Mouse (Mus musculus): ENCODE data around the gene Cmtm7. TPM values are rescaled to one million over a fixed set of nuclear protein-coding genes. Genes with fewer than 3 reads are reported as not detected.

Cmtm7 gene
- polyA plus RNA-seq, 1 experiment from 2014 or later = 86.6 TPM

DNA sequence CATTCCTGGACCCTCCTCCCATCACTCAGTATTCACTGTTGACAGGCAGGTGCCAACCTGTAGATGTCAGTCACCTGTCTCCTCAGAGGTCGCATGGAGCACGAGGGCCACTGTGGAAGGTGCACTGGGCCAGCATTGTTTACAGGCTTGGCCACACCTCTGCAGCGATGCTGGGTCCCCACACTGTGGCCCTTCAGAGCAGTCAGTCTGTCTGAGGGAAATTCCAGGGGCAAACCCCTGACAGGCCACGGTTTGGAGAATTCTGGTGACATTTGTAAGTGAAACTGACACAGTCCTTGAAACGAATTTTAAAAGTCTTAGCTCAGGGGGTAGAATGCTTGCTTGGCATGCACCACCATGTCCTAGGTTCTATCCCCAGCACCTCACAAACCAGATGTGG lies 21.3 kb downstream of the Cmtm7 start:
- Histone ChIP-seq H3K4me3 (ENCODE audit: low read length) (no peak overlapping the region), H3K9ac (ENCODE audit: low read depth, low read length) (no peak overlapping the region), H3K9me3 (ENCODE audit: control insufficient read depth, low read length) (no peaks in the 10 kb centered on the region), H3K27ac (ENCODE audit: low read length) (no peak overlapping the region), H3K36me3 (ENCODE audit: control insufficient read depth, insufficient read depth, low read length) (no peaks in the 10 kb centered on the region; the same call in none of the 2 replicates), H3K4me1 (ENCODE audit: control insufficient read depth, insufficient read depth, low read length) (no peaks in the 10 kb centered on the region), H3K4me2 (ENCODE audit: low read depth, low read length) (no peak overlapping the region), H3K27me3 (replicated peaks; ENCODE audit: control insufficient read depth, insufficient read depth, low read length) (no peaks in the 10 kb centered on the region)
- no peak for ATAC-seq
- WGBS = 86% methylated on average over 5 of the region's 5 CpGs

DNA sequence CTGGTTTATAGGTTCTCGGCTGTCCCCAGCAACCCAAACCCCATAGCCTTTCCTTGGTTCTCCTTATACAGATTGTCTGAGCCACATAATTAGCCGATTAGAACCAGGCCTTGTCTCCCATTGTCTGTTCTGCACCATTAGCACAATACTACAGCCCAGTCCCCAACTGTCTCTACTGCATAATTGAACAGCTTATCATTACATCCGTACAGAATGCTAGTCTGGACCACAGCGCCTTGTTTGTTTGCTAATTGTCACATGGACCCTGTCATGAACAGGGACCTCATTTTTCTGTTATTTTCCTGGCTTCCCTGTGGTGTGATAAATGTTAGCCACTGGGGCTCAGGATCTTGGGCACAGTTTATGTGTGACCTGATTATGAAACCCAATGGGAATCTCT lies 21.8 kb downstream of the Cmtm7 start:
- Histone ChIP-seq H3K36me3 (ENCODE audit: control insufficient read depth, insufficient read depth, low read length) (no peaks in the 10 kb centered on the region; the same call in none of the 2 replicates), H3K4me2 (ENCODE audit: low read depth, low read length) (no peak overlapping the region), H3K9me3 (ENCODE audit: control insufficient read depth, low read length) (no peaks in the 10 kb centered on the region), H3K4me1 (ENCODE audit: control insufficient read depth, insufficient read depth, low read length) (no peaks in the 10 kb centered on the region), H3K4me3 (ENCODE audit: low read length) (no peak overlapping the region), H3K27ac (ENCODE audit: low read length) (no peak overlapping the region), H3K9ac (ENCODE audit: low read depth, low read length) (no peak overlapping the region), H3K27me3 (replicated peaks; ENCODE audit: control insufficient read depth, insufficient read depth, low read length) (no peaks in the 10 kb centered on the region)
- ATAC-seq = no peak
- WGBS = 81% methylated on average over 4 of the region's 4 CpGs

DNA sequence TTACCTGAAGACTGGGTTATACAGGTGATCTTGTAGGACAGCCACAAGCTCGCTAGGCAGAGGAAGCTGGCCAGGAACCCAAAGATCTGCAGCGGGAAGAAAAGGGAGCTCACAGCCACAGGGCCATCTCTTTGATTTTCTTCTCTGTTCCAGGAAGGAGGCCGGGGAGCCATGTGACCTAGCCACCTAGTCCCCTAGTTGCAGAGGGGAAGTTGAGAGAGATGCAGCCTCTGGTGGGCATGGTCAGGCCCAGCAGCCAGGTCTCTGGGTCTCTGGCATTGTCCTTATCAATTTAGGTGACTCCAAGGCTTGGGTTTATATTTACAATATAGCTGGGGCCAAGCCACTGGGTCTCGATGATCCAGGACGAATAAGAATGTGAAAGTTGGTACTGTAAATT lies 22.9 kb downstream of the Cmtm7 start:
- no peaks in the 10 kb centered on the region for H3K9me3 ChIP-seq (ENCODE audit: control insufficient read depth, low read length)
- WGBS = 86% methylated on average over 5 of the region's 5 CpGs
- H3K4me3 ChIP-seq (ENCODE audit: low read length) = no peak overlapping the region
- H3K27ac ChIP-seq (ENCODE audit: low read length) = no peak overlapping the region
- H3K36me3 ChIP-seq (ENCODE audit: control insufficient read depth, insufficient read depth, low read length) = no peaks in the 10 kb centered on the region; the same call in none of the 2 replicates
- no peaks in the 10 kb centered on the region for H3K27me3 ChIP-seq (replicated peaks; ENCODE audit: control insufficient read depth, insufficient read depth, low read length)
- no peak overlapping the region for H3K4me2 ChIP-seq (ENCODE audit: low read depth, low read length)
- no peak overlapping the region for H3K9ac ChIP-seq (ENCODE audit: low read depth, low read length)
- ATAC-seq = no peak
- H3K4me1 ChIP-seq (ENCODE audit: control insufficient read depth, insufficient read depth, low read length) = no peaks in the 10 kb centered on the region

- 72% methylated on average over 7 of the region's 7 CpGs for WGBS
- Histone ChIP-seq H3K36me3 (ENCODE audit: control insufficient read depth, insufficient read depth, low read length) (no peaks in the 10 kb centered on the region; the same call in none of the 2 replicates), H3K4me3 (ENCODE audit: low read length) (no peak overlapping the region), H3K4me2 (ENCODE audit: low read depth, low read length) (no peak overlapping the region), H3K27ac (ENCODE audit: low read length) (no peak overlapping the region), H3K9ac (ENCODE audit: low read depth, low read length) (no peak overlapping the region), H3K4me1 (ENCODE audit: control insufficient read depth, insufficient read depth, low read length) (peaks cover 2% of the 10 kb centered on the region; the same call in 1 of the 2 replicates), H3K27me3 (replicated peaks; ENCODE audit: control insufficient read depth, insufficient read depth, low read length) (no peaks in the 10 kb centered on the region), H3K9me3 (ENCODE audit: control insufficient read depth, low read length) (no peaks in the 10 kb centered on the region)
- no peak for ATAC-seq
These were observed 23.4 kb downstream of the Cmtm7 start for GRCm38 (mm10) chr9:114758272-114758671.

DNA sequence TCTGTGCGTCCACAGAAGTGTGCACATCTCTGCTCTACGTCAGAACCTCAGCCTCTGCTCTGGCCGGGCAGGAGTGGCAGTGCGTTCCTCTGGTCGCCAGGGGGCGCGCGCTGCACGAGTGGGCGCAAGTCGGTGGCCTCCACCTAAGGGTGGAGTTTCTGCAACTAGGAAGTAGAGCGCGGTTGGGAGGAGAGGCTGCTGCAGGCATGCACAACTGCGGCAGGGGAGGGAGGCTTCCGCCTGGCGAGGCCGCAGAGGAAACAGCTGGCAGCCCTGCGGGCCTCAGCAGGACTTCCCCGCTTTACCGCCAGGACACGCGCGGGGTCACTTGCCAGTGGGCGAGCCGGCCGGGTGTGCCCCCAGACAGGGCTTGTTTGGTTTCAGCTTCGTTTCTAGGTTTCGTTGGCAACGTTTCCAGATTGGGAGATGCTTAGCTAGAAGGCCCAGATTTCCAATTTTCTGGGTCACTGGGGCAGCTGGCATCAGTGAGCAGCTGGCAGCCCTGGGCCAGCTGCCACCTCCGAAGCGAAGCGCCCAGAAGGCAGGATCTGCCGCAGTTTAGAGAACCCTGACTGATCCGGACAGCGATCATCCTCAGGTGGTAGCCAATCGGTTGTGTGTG lies 28.7 kb downstream of the Cmtm7 start:
- no peaks in the 10 kb centered on the region for H3K27me3 ChIP-seq (replicated peaks; ENCODE audit: control insufficient read depth, insufficient read depth, low read length)
- H3K4me2 ChIP-seq (ENCODE audit: low read depth, low read length) = peak overlapping the region; percentile 86
- peaks cover 1% of the 10 kb centered on the region; the same call in 1 of the 2 replicates for H3K36me3 ChIP-seq (ENCODE audit: control insufficient read depth, insufficient read depth, low read length)
- H3K9ac ChIP-seq (ENCODE audit: low read depth, low read length) = peak overlapping the region; percentile 81
- 6% methylated on average over 36 of the region's 36 CpGs for WGBS
- peak; percentile 96 for ATAC-seq
- peaks cover 4% of the 10 kb centered on the region; the same call in 1 of the 2 replicates for H3K4me1 ChIP-seq (ENCODE audit: control insufficient read depth, insufficient read depth, low read length)
- H3K4me3 ChIP-seq (ENCODE audit: low read length) = peak overlapping the region; percentile 61
- peak overlapping the region; percentile 69 for H3K27ac ChIP-seq (ENCODE audit: low read length)
- no peaks in the 10 kb centered on the region for H3K9me3 ChIP-seq (ENCODE audit: control insufficient read depth, low read length)

GRCm38 (mm10) chr9:114752311-114752710 lies 29.3 kb downstream of the Cmtm7 start:
- no peak overlapping the region for H3K4me3 ChIP-seq (ENCODE audit: low read length)
- peaks cover 4% of the 10 kb centered on the region; the same call in 1 of the 2 replicates for H3K4me1 ChIP-seq (ENCODE audit: control insufficient read depth, insufficient read depth, low read length)
- H3K27me3 ChIP-seq (replicated peaks; ENCODE audit: control insufficient read depth, insufficient read depth, low read length) = no peaks in the 10 kb centered on the region
- no peak overlapping the region for H3K27ac ChIP-seq (ENCODE audit: low read length)
- peaks cover 7% of the 10 kb centered on the region; the same call in 1 of the 2 replicates for H3K36me3 ChIP-seq (ENCODE audit: control insufficient read depth, insufficient read depth, low read length)
- no peak overlapping the region for H3K9ac ChIP-seq (ENCODE audit: low read depth, low read length)
- ATAC-seq = no peak
- H3K4me2 ChIP-seq (ENCODE audit: low read depth, low read length) = no peak overlapping the region; the same call in 1 of the 2 replicates
- H3K9me3 ChIP-seq (ENCODE audit: control insufficient read depth, low read length) = no peaks in the 10 kb centered on the region
- 72% methylated on average over 9 of the region's 9 CpGs for WGBS

GRCm38 (mm10) chr9:114751582-114751981 lies 30.1 kb downstream of the Cmtm7 start:
- H3K4me3 ChIP-seq (ENCODE audit: low read length) = no peak overlapping the region
- 82% methylated on average over 3 of the region's 3 CpGs for WGBS
- no peak for ATAC-seq
- peaks cover 9% of the 10 kb centered on the region for H3K36me3 ChIP-seq (ENCODE audit: control insufficient read depth, insufficient read depth, low read length)
- no peaks in the 10 kb centered on the region for H3K9me3 ChIP-seq (ENCODE audit: control insufficient read depth, low read length)
- no peak overlapping the region for H3K4me2 ChIP-seq (ENCODE audit: low read depth, low read length)
- H3K27me3 ChIP-seq (replicated peaks; ENCODE audit: control insufficient read depth, insufficient read depth, low read length) = no peaks in the 10 kb centered on the region
- H3K27ac ChIP-seq (ENCODE audit: low read length) = no peak overlapping the region
- peaks cover 4% of the 10 kb centered on the region; the same call in 1 of the 2 replicates for H3K4me1 ChIP-seq (ENCODE audit: control insufficient read depth, insufficient read depth, low read length)
- no peak overlapping the region for H3K9ac ChIP-seq (ENCODE audit: low read depth, low read length)

DNA sequence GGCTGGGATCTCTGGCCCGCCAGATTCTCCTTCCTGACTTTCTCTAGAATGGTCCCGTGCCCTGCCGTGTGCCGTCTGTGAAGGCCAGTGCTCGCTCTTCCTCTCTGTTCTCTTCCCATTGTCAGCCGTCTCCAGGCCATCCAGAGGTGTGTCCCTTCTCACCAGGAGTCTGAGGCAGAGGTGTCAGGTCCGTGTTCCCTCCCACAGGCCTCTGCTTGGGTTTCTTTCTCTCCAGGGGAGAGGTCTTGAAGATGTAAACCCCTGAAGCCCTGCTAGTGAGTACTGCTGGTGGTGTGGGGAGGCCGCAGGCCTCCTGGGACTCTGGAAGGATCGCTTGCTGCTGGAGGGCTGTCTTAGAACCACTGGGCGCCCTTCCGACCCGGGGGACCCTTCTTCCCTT lies 34.2 kb downstream of the Cmtm7 start:
- WGBS = 83% methylated on average over 12 of the region's 12 CpGs
- H3K36me3 ChIP-seq (ENCODE audit: control insufficient read depth, insufficient read depth, low read length) = peaks cover 13% of the 10 kb centered on the region
- H3K4me2 ChIP-seq (ENCODE audit: low read depth, low read length) = no peak overlapping the region
- H3K4me1 ChIP-seq (ENCODE audit: control insufficient read depth, insufficient read depth, low read length) = no peaks in the 10 kb centered on the region
- H3K27ac ChIP-seq (ENCODE audit: low read length) = no peak overlapping the region
- no peak for ATAC-seq
- no peaks in the 10 kb centered on the region for H3K27me3 ChIP-seq (replicated peaks; ENCODE audit: control insufficient read depth, insufficient read depth, low read length)
- no peaks in the 10 kb centered on the region for H3K9me3 ChIP-seq (ENCODE audit: control insufficient read depth, low read length)
- H3K9ac ChIP-seq (ENCODE audit: low read depth, low read length) = no peak overlapping the region
- no peak overlapping the region for H3K4me3 ChIP-seq (ENCODE audit: low read length)

- Histone ChIP-seq H3K27me3 (replicated peaks; ENCODE audit: control insufficient read depth, insufficient read depth, low read length) (no peaks in the 10 kb centered on the region), H3K36me3 (ENCODE audit: control insufficient read depth, insufficient read depth, low read length) (peaks cover 13% of the 10 kb centered on the region), H3K9me3 (ENCODE audit: control insufficient read depth, low read length) (no peaks in the 10 kb centered on the region), H3K4me3 (ENCODE audit: low read length) (no peak overlapping the region), H3K9ac (ENCODE audit: low read depth, low read length) (no peak overlapping the region), H3K4me1 (ENCODE audit: control insufficient read depth, insufficient read depth, low read length) (peaks cover 4% of the 10 kb centered on the region; the same call in 1 of the 2 replicates), H3K27ac (ENCODE audit: low read length) (no peak overlapping the region), H3K4me2 (ENCODE audit: low read depth, low read length) (no peak overlapping the region)
- 81% methylated on average over 10 of the region's 10 CpGs for WGBS
- no peak for ATAC-seq
These were observed 34.6 kb downstream of the Cmtm7 start for GRCm38 (mm10) chr9:114747012-114747411.

GRCm38 (mm10) chr9:114745654-114746053 lies 36.0 kb downstream of the Cmtm7 start:
- Histone ChIP-seq H3K27me3 (replicated peaks; ENCODE audit: control insufficient read depth, insufficient read depth, low read length) (no peaks in the 10 kb centered on the region), H3K9me3 (ENCODE audit: control insufficient read depth, low read length) (no peaks in the 10 kb centered on the region), H3K9ac (ENCODE audit: low read depth, low read length) (no peak overlapping the region), H3K4me1 (ENCODE audit: control insufficient read depth, insufficient read depth, low read length) (peaks cover 4% of the 10 kb centered on the region; the same call in 1 of the 2 replicates), H3K27ac (ENCODE audit: low read length) (no peak overlapping the region), H3K4me2 (ENCODE audit: low read depth, low read length) (no peak overlapping the region), H3K4me3 (ENCODE audit: low read length) (no peak overlapping the region), H3K36me3 (ENCODE audit: control insufficient read depth, insufficient read depth, low read length) (peaks cover 13% of the 10 kb centered on the region)
- no peak for ATAC-seq
- WGBS = 82% methylated on average over 4 of the region's 4 CpGs
